Mouse (Mus musculus): ENCODE measurements around the gene E2f8. TPM values are rescaled to one million over a fixed set of nuclear protein-coding genes. Genes with fewer than 3 reads are reported as not detected.

Gene E2f8
- polyA plus RNA-seq, 1 experiment from 2014 or later, result 14.6 TPM

Other genes with a start within 250 kb of the E2f8 start
- gene Mrgprb3, start 237.8 kb downstream of the E2f8 start, polyA plus RNA-seq (2014; fragmentation: Nextera tagmentation; extraction: Ambion mirVana), result not detected in 2 replicates
- gene Zdhhc13, start 92.6 kb downstream of the E2f8 start, polyA plus RNA-seq (2014; fragmentation: Nextera tagmentation; extraction: Ambion mirVana), result 28.7 and 30.3 TPM in 2 replicates
- 1.1 and 1.4 TPM in 2 replicates for gene Csrp3, start 33.6 kb downstream of the E2f8 start, polyA plus RNA-seq (2014; fragmentation: Nextera tagmentation; extraction: Ambion mirVana)
- 7.5 and 8.9 TPM in 2 replicates for gene Nav2, start 27.1 kb upstream of the E2f8 start, polyA plus RNA-seq (2014; fragmentation: Nextera tagmentation; extraction: Ambion mirVana)